Mouse (Mus musculus) midbrain, embryonic 15.5 days (tissue): Measurements from ENCODE around the gene Adgrf2. TPM values are rescaled to one million over a fixed set of nuclear protein-coding genes. Genes with fewer than 3 reads are reported as not detected.

ENCODE experiments used
- ATAC-seq: fragments of 200-750 bp; cut with Nextera tagmentation; replicated peaks from 2 replicates; pipeline ENCODE4 v1.8.0; 2017; ENCODE audit warnings: moderate TSS enrichment
- H3K27ac ChIP-seq: fragments of 300-500 bp; sonication (generic); 2 replicates; pipeline ENCODE4 v1.5.1; 2015; ENCODE audit warnings: mild to moderate bottlenecking, inconsistent platforms
- H3K27me3 ChIP-seq: fragments of 300-500 bp; sonication (generic); replicated peaks from 2 replicates; pipeline ENCODE4 v1.6.1; 2015; ENCODE audit warnings: inconsistent platforms
- H3K36me3 ChIP-seq: fragments of 300-500 bp; sonication (generic); replicated peaks from 2 replicates; pipeline ENCODE4 v1.6.1; 2015; ENCODE audit warnings: inconsistent platforms
- H3K4me1 ChIP-seq: fragments of 300-500 bp; sonication (generic); 2 replicates; pipeline ENCODE4 v1.6.1; 2015; ENCODE audit warnings: inconsistent platforms
- H3K4me2 ChIP-seq: fragments of 300-500 bp; sonication (generic); 2 replicates; pipeline ENCODE4 v1.6.1; 2015; ENCODE audit warnings: inconsistent platforms, mild to moderate bottlenecking, moderate library complexity
- H3K4me3 ChIP-seq: fragments of 300-500 bp; sonication (generic); 2 replicates; pipeline ENCODE4 v1.5.1; 2015; ENCODE audit warnings: mild to moderate bottlenecking, inconsistent platforms
- H3K9ac ChIP-seq: fragments of 300-500 bp; sonication (generic); 2 replicates; pipeline ENCODE4 v1.6.1; 2015; ENCODE audit warnings: mild to moderate bottlenecking, inconsistent platforms
- H3K9me3 ChIP-seq: fragments of 300-500 bp; sonication (generic); 2 replicates; pipeline ENCODE4 v1.6.1; 2016; ENCODE audit warnings: inconsistent platforms
- WGBS: fragments of 180-500 bp; shearing (Covaris S2); methylation state at CpG from one replicate; pipeline ENCODE4 v1.1.7; 2015; ENCODE audit warnings: mixed read lengths; 5-methylcytosine and 5-hydroxymethylcytosine counted together
- polyA plus RNA-seq: library from polyadenylated mRNA; unstranded; fragments of >200 nt; fragmentation: Nextera tagmentation; extraction: Ambion mirVana; gene quantifications from 2 replicates; pipeline ENCODE4 v1.2.1, GENCODE M21; 2015

Gene Adgrf2
- polyA plus RNA-seq, 1 experiment from 2014 or later = 0.12 TPM

GRCm38 (mm10) chr17:42710717-42711116, 31.3 kb downstream of the Adgrf2 start:
- H3K27me3 ChIP-seq = no peaks in the 10 kb centered on the region
- no peaks in the 10 kb centered on the region for H3K36me3 ChIP-seq
- 90% methylated on average over 7 of the region's 7 CpGs for WGBS
- H3K4me2 ChIP-seq = no peak overlapping the region
- ATAC-seq = no peak
- no peak overlapping the region for H3K4me3 ChIP-seq
- no peaks in the 10 kb centered on the region for H3K4me1 ChIP-seq
- H3K27ac ChIP-seq = no peak overlapping the region
- no peaks in the 10 kb centered on the region for H3K9me3 ChIP-seq
- H3K9ac ChIP-seq = no peak overlapping the region

- no peak overlapping the region for H3K9ac ChIP-seq
- H3K27me3 ChIP-seq = no peaks in the 10 kb centered on the region
- 89% methylated on average over 4 of the region's 4 CpGs for WGBS
- no peak overlapping the region for H3K27ac ChIP-seq
- H3K9me3 ChIP-seq = no peaks in the 10 kb centered on the region
- no peaks in the 10 kb centered on the region for H3K4me1 ChIP-seq
- no peaks in the 10 kb centered on the region for H3K36me3 ChIP-seq
- no peak overlapping the region for H3K4me3 ChIP-seq
- H3K4me2 ChIP-seq = no peak overlapping the region
- ATAC-seq = no peak
Observed at GRCm38 (mm10) chr17:42705611-42706010, 36.4 kb downstream of the Adgrf2 start.

GRCm38 (mm10) chr17:42702198-42702597, 39.8 kb downstream of the Adgrf2 start:
- Histone ChIP-seq H3K4me3 (no peak overlapping the region), H3K4me2 (no peak overlapping the region), H3K4me1 (no peaks in the 10 kb centered on the region), H3K27me3 (no peaks in the 10 kb centered on the region), H3K9ac (no peak overlapping the region), H3K36me3 (no peaks in the 10 kb centered on the region), H3K27ac (no peak overlapping the region), H3K9me3 (no peaks in the 10 kb centered on the region)
- WGBS = 92% methylated on average over 9 of the region's 9 CpGs
- ATAC-seq = no peak

DNA sequence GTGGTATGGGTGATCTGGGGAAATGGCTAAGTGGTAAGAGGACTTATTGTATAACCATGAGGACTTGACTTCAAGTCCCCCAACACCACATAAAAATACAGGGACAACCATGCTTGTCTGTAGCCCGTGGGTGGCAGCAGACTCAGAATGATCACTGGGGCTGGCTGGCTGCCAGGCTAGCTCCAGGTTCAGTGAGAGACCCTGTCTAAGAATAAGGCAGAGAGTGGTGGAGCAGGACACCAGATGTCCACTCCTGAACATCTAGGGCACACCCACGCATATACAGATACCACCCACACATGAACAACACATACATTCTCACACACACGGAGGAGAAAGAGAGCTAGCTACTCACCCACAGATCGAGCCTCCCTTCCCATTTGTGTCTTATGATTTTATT, 47.2 kb downstream of the Adgrf2 start:
- no peaks in the 10 kb centered on the region for H3K36me3 ChIP-seq
- no peak for ATAC-seq
- no peaks in the 10 kb centered on the region for H3K27me3 ChIP-seq
- 90% methylated on average over 4 of the region's 4 CpGs for WGBS
- no peaks in the 10 kb centered on the region for H3K4me1 ChIP-seq
- no peaks in the 10 kb centered on the region for H3K9me3 ChIP-seq
- H3K9ac ChIP-seq = no peak overlapping the region
- H3K27ac ChIP-seq = no peak overlapping the region
- H3K4me3 ChIP-seq = no peak overlapping the region
- no peak overlapping the region for H3K4me2 ChIP-seq

- ATAC-seq = no peak
- 91% methylated on average over 10 of the region's 10 CpGs for WGBS
- no peaks in the 10 kb centered on the region for H3K36me3 ChIP-seq
- no peak within 1 kb of the TSS for H3K4me2 ChIP-seq
- no peak within 1 kb of the TSS for H3K27ac ChIP-seq
- H3K9ac ChIP-seq = no peak within 1 kb of the TSS
- no peaks in the 10 kb centered on the region for H3K4me1 ChIP-seq
- no peaks in the 10 kb centered on the region for H3K27me3 ChIP-seq
- H3K9me3 ChIP-seq = no peaks in the 10 kb centered on the region
- no peak within 1 kb of the TSS for H3K4me3 ChIP-seq
Observed at GRCm38 (mm10) chr17:42692136-42692535, 49.8 kb downstream of the Adgrf2 start, which contains the start of gene Adgrf4. TSS of gene Adgrf4 (minus strand) at chr17:42692284.

- no peak for ATAC-seq
- no peak overlapping the region for H3K4me3 ChIP-seq
- H3K9me3 ChIP-seq = no peaks in the 10 kb centered on the region
- WGBS = 90% methylated on average over 8 of the region's 8 CpGs
- H3K27me3 ChIP-seq = no peaks in the 10 kb centered on the region
- H3K4me2 ChIP-seq = no peak overlapping the region
- no peaks in the 10 kb centered on the region for H3K4me1 ChIP-seq
- H3K9ac ChIP-seq = no peak overlapping the region
- H3K27ac ChIP-seq = no peak overlapping the region
- H3K36me3 ChIP-seq = no peaks in the 10 kb centered on the region
Observed at GRCm38 (mm10) chr17:42690531-42690930, 51.4 kb downstream of the Adgrf2 start.

Other genes starting within 250 kb of the Adgrf2 start
- gene Opn5, start 130.8 kb downstream of the Adgrf2 start, polyA plus RNA-seq = 0.22 and 0.37 TPM in 2 replicates
- gene Adgrf4, start 49.9 kb downstream of the Adgrf2 start, polyA plus RNA-seq = 0.15 and 0.25 TPM in 2 replicates
- 8.3 and 8.4 TPM in 2 replicates for gene Cd2ap, start 134.5 kb upstream of the Adgrf2 start, polyA plus RNA-seq